In the genomic region with DNA sequence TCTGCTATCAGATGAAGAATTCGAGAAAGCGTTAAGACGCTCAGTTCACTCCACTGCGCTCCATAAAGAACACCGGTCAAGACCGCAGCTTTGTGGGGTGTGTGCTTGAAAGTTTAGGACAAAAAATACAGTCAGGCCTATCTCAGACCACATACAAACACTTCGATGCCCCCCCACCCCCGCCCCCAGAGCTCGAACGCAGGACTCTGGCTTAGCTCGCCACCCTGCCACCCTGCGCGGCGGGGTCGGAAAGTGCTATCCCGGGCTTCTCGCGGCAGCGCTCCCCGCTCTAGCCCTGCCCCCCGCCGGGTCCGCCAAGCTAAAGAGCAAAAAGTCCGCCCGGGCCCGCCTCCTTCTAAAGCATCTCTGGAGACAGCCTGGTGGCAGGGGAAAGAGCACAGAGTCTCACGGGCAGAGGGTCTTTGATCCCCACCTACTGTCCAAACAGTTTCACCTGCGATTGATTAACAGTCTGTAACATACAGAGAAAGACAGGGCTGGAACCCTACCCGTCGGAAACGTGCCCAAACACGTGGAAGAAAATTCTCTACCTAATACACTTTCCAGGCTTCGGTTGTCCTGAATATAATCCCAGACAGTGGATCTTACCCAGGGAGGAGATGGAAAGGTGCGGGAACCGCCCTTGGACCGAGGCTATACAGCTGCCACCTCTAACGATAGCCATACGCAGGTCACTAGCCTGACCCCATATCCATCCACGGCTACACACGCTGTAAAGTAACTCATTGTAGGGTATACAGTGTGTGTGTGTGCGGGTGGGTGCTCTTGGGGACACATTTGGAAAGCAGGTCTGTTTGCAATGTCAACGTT, we compare ENCODE assay signal across 8 mouse cellular contexts. TPM values are rescaled to one million over a fixed set of nuclear protein-coding genes. Genes with fewer than 3 reads are reported as not detected.
A peak's percentile ranks its signal among the peaks of the same experiment; 100 is the strongest.
DNase-seq lines count a peak whose midpoint lies in the region; ATAC-seq lines count a peak whose summit lies in the region.

No protein-coding gene starts in this region.

- WGBS in heart, embryonic 15.5 days: 2% methylated on average over 42 of the region's 42 CpGs
- 2% methylated on average over 42 of the region's 42 CpGs for WGBS in hindbrain, embryonic 16.5 days
- under 1% methylated on average over 42 of the region's 42 CpGs for WGBS in midbrain, embryonic 12.5 days

- H3K4me3 ChIP-seq in heart, embryonic 15.5 days: peak overlapping the region; percentile 48
- peak overlapping the region; percentile 49 for H3K4me3 ChIP-seq in hindbrain, embryonic 16.5 days (ENCODE audit: low read length)
- peak overlapping the region; percentile 60 for H3K4me3 ChIP-seq in midbrain, embryonic 12.5 days

- no peak overlapping the region for H3K27ac ChIP-seq in heart, embryonic 15.5 days
- no peak overlapping the region for H3K27ac ChIP-seq in hindbrain, embryonic 16.5 days (ENCODE audit: low read depth, low read length)
- H3K27ac ChIP-seq in midbrain, embryonic 12.5 days (replicated peaks): peak overlapping the region; percentile 94

- intact Hi-C loops in heart, postnatal 25 days (cut with DNase I): no loop called here

- peaks cover 44% of the 10 kb centered on the region for H3K4me1 ChIP-seq in heart, embryonic 15.5 days (replicated peaks)
- peaks cover 41% of the 10 kb centered on the region for H3K4me1 ChIP-seq in hindbrain, embryonic 16.5 days (ENCODE audit: control insufficient read depth, insufficient read depth, low read depth, low read length)
- peaks cover 61% of the 10 kb centered on the region for H3K4me1 ChIP-seq in midbrain, embryonic 12.5 days

- no peaks in the 10 kb centered on the region for H3K9me3 ChIP-seq in heart, embryonic 15.5 days (replicated peaks)
- no peaks in the 10 kb centered on the region for H3K9me3 ChIP-seq in hindbrain, embryonic 16.5 days (ENCODE audit: control insufficient read depth, low read length)
- H3K9me3 ChIP-seq in midbrain, embryonic 12.5 days: no peaks in the 10 kb centered on the region

- no peak for ATAC-seq in heart, embryonic 15.5 days (replicated peaks; ENCODE audit: insufficient number of reproducible peaks, insufficient read depth, low FRiP score, low read depth)
- ATAC-seq in hindbrain, embryonic 16.5 days: no peak
- no peak for ATAC-seq in midbrain, embryonic 12.5 days (ENCODE audit: low FRiP score, low read depth)

- H3K9ac ChIP-seq in heart, embryonic 15.5 days: no peak overlapping the region
- peak overlapping the region; percentile 64; the same call in 1 of the 2 replicates for H3K9ac ChIP-seq in hindbrain, embryonic 16.5 days (ENCODE audit: low read depth, low read length)
- H3K9ac ChIP-seq in midbrain, embryonic 12.5 days (replicated peaks): peak overlapping the region; percentile 80

- H3K36me3 ChIP-seq in heart, embryonic 15.5 days: no peaks in the 10 kb centered on the region
- H3K36me3 ChIP-seq in hindbrain, embryonic 16.5 days (ENCODE audit: control insufficient read depth, insufficient read depth, low read length): no peaks in the 10 kb centered on the region
- peaks cover 8% of the 10 kb centered on the region for H3K36me3 ChIP-seq in midbrain, embryonic 12.5 days

- peaks cover 94% of the 10 kb centered on the region for H3K27me3 ChIP-seq in heart, embryonic 15.5 days
- peaks cover 17% of the 10 kb centered on the region for H3K27me3 ChIP-seq in hindbrain, embryonic 16.5 days (replicated peaks; ENCODE audit: control insufficient read depth, insufficient read depth, low read length)
- peaks cover 37% of the 10 kb centered on the region for H3K27me3 ChIP-seq in midbrain, embryonic 12.5 days

- no peak for DNase-seq in heart, postnatal 25 days (ENCODE audit: low spot score)
- DNase-seq in embryo, embryonic 9.5 days (ENCODE audit: extremely low spot score): peak; percentile 75
- DNase-seq in ovary, postnatal 14 days (ENCODE audit: low spot score): no peak
- DNase-seq in cerebellum, adult 9-11 months: no peak
- no peak for DNase-seq in frontal cortex, postnatal 36 days (ENCODE audit: low spot score in 2 of 2)

- peak overlapping the region; percentile 82 for H3K4me2 ChIP-seq in heart, embryonic 15.5 days
- H3K4me2 ChIP-seq in hindbrain, embryonic 16.5 days (ENCODE audit: low read length): peak overlapping the region; percentile 91
- peak overlapping the region; percentile 83 for H3K4me2 ChIP-seq in midbrain, embryonic 12.5 days (replicated peaks)

RNA-seq across cellular contexts. Expression of a gene that starts 1.3 kb away (rescaled TPM):
- polyA plus RNA-seq in heart, embryonic 15.5 days (2015; fragmentation: Nextera tagmentation; extraction: Ambion mirVana): 8.3 and 35.1 TPM in 2 replicates
- total RNA-seq in heart, postnatal 25 days (2021): under 1 TPM; 0.36 to 0.52 TPM
- 11.9 and 43.4 TPM in 2 replicates for polyA plus RNA-seq in hindbrain, embryonic 16.5 days (2015; fragmentation: Nextera tagmentation; extraction: Ambion mirVana)
- 137 and 194 TPM in 2 replicates for polyA plus RNA-seq in midbrain, embryonic 12.5 days (2016; fragmentation: Nextera tagmentation; extraction: Ambion mirVana)

RNA-seq across cellular contexts. Expression of a gene that starts 39.2 kb away (rescaled TPM):
- polyA plus RNA-seq in heart, embryonic 15.5 days (2015; fragmentation: Nextera tagmentation; extraction: Ambion mirVana): 31.9 and 40.5 TPM in 2 replicates
- 10 to 100 TPM; 10.9 to 15.3 TPM for total RNA-seq in heart, postnatal 25 days (2021)
- 58.3 and 60.6 TPM in 2 replicates for polyA plus RNA-seq in hindbrain, embryonic 16.5 days (2015; fragmentation: Nextera tagmentation; extraction: Ambion mirVana)
- 52.8 and 58.2 TPM in 2 replicates for polyA plus RNA-seq in midbrain, embryonic 12.5 days (2016; fragmentation: Nextera tagmentation; extraction: Ambion mirVana)
